Mouse (Mus musculus) CD8-positive naive resting alpha-beta T cell, adult 2 months (primary cell): ENCODE measurements around the gene Nfs1.
"Not testable (repeated sequence)": the region's sequence is repeated elsewhere in the genome, so short reads cannot be mapped to it uniquely, and the experiment has no call there.

Experiments
- DNase-seq, 2 experiments: peaks; one replicate each; pipeline ENCODE4 v3.0.0; 2022; ENCODE audit warnings: low read depth in 2 of 2, low spot score in 2 of 2

Gene Nfs1

GRCm38 (mm10) chr2:156145486-156146130, 1.6 kb upstream of the Nfs1 start:
- no peak for DNase-seq

GRCm38 (mm10) chr2:156143367-156143766, 619 bp downstream of the Nfs1 start:
- DNase-seq: no peak

DNA sequence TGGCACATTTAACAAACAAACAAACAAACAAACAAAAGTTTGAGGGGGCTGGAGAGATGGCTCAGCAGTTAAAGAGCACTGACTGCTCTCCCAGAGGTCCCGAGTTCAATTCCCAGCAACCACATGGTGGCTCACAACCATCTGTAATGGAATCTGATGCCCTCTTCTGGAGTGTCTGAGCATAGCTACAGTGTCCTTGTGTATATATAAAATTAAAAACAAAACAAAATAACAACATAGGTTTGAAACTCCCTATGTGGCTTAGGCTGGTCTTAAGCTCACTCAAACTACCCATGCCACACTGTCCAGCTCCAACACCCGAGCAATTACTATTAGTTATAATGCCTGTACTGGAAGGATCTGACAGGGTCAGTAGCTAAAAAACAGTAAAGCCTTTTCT, 1.2 kb downstream of the Nfs1 start:
- DNase-seq: no peak

DNA sequence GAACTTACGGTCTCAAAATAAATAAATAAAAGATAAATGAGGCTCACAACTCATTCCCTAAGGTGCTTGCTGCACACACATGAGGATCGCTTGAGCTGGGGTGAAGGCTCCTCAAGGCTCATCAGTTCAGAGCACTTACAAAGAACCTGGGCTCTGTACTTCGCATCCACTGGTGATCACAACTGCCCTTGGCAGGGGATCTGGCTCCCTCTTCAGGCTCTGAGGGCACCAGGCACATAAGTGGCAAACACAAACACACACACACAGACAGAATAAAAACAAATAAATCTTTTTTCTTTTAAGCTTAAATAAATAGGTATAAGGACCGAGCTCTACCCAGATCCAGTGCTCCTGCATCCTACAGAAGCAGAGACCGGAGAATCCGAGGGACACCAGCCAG, 8.3 kb downstream of the Nfs1 start:
- DNase-seq: no peak

- no peak for DNase-seq
Measured at GRCm38 (mm10) chr2:156134161-156134560, 9.8 kb downstream of the Nfs1 start.

GRCm38 (mm10) chr2:156126992-156127391, 17.0 kb downstream of the Nfs1 start, which contains the start of gene Gm28036:
Gene Gm28036, minus strand, starts transcription at chr2:156127092.
- DNase-seq: no peak

GRCm38 (mm10) chr2:156123731-156124130, 20.3 kb downstream of the Nfs1 start:
- no peak for DNase-seq

GRCm38 (mm10) chr2:156119566-156119965, 24.4 kb downstream of the Nfs1 start:
- no peak for DNase-seq

GRCm38 (mm10) chr2:156112080-156112423, 31.9 kb downstream of the Nfs1 start:
- DNase-seq: not testable (repeated sequence)

- peak; percentile 88 to 94 for DNase-seq
Measured at GRCm38 (mm10) chr2:156111358-156112079, 32.5 kb downstream of the Nfs1 start, which contains the start of the genes Cpne1 and Rbm12. Gene Cpne1, minus strand, starts transcription at chr2:156111965. Gene Rbm12, minus strand, starts transcription at chr2:156111978.

GRCm38 (mm10) chr2:156110627-156111357, 33.2 kb downstream of the Nfs1 start:
- DNase-seq: peak in 1 of 2 experiments; percentile 20

DNA sequence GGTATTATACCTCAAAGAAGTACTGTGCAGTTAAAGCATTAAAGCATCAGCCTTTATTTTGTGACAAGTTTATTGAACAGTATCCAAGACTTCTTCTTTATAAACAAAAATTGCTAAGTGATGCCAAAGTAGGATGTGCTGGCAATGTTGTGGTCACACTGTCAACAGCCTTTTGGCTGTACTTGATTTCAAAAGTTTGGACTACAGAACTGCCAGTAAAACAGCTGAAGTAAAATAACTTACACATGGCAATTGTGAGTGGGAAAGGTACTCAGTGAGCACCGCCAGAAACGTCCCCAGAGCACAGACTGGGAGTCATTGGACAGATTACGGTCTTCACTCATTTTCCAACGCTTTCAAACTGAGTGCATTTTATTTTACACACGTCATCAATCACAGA, 52.1 kb downstream of the Nfs1 start:
- no peak for DNase-seq

GRCm38 (mm10) chr2:156089799-156090198, 54.2 kb downstream of the Nfs1 start:
- no peak for DNase-seq

- no peak for DNase-seq
Measured at GRCm38 (mm10) chr2:156087391-156088110, 56.4 kb downstream of the Nfs1 start.

GRCm38 (mm10) chr2:156084541-156084940, 59.4 kb downstream of the Nfs1 start:
- no peak for DNase-seq

DNA sequence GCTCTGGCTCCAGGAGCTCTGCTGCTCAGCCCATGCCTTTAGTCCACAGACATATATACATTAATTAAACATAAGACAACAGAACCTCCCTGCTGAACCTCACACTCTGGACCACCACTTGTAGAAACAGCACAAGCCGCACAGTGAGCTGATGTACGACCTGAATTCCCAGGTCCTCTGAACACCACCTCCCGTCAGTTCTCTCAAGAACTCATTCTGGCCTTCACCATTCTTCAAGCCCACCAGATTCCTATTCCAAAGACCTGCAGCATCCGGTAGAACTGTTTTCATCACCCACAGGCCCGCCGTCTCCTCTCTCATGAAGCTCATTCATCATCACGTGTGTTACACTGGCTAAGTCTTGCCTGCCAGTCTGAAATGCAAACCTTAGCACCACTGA, 63.6 kb downstream of the Nfs1 start:
- no peak for DNase-seq

DNA sequence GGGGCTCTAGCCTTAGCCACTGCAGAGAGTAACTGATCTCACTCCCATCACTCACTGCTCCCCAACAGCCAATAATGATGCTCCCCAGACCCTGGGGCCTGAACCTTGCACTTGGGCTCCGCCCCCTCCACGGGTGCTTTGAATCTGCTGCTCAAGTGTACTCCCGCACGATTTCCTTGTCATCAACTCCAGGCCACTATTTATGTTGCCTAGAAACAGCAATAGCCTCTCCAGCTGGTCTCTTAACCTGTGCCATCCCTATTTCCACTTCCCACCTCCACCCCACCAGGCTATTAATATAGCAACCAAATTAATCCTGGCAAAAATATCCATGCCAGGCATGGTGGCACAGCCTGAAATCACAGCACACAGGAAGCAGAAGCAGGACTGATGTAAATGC, 64.3 kb downstream of the Nfs1 start:
- DNase-seq: no peak

DNA sequence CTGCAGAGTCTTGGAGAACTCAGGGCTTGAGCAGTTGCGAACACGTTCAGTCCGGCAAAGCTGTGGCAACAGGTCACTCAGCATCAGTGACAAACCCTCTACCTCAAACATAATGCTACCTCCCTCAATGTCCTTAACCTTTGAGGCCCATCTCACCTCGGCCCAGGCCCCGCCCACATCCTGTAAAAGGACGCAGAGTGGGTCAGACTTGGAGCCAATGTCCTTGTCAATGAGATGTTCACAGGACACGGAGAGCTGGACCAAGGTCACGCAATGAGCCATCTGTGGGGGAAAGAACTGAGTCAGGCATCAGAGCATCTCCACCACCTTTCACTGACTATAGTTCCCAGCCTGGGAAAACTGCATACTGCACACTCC, 64.8 kb downstream of the Nfs1 start:
- no peak for DNase-seq

GRCm38 (mm10) chr2:156078421-156079182, 65.4 kb downstream of the Nfs1 start:
- DNase-seq: no peak

- no peak for DNase-seq
Measured at GRCm38 (mm10) chr2:156077461-156077860, 66.5 kb downstream of the Nfs1 start.

GRCm38 (mm10) chr2:156073725-156074124, 70.3 kb downstream of the Nfs1 start:
- DNase-seq: no peak
